Mouse (Mus musculus) midbrain, embryonic 16.5 days (tissue): ENCODE results near the gene Pou4f2. TPM values are rescaled to one million over a fixed set of nuclear protein-coding genes. Genes with fewer than 3 reads are reported as not detected.

Source experiments
- ATAC-seq: fragments of 200-750 bp; cut with Nextera tagmentation; 2 replicates; pipeline ENCODE4 v1.8.0; 2017; ENCODE audit warnings: moderate TSS enrichment
- H3K27ac ChIP-seq: fragments of 300-500 bp; sonication (generic); 2 replicates; pipeline ENCODE4 v1.5.1; 2014; ENCODE audit warnings: mild to moderate bottlenecking, low read length, mixed read lengths
- H3K27me3 ChIP-seq: fragments of 300-500 bp; sonication (generic); 2 replicates; pipeline ENCODE4 v1.6.1; 2014; ENCODE audit warnings: low read depth, low read length, mixed read lengths; ENCODE audit not compliant: control insufficient read depth, insufficient read depth
- H3K36me3 ChIP-seq: fragments of 300-500 bp; sonication (generic); 2 replicates; pipeline ENCODE4 v1.6.1; 2014; ENCODE audit warnings: mild to moderate bottlenecking, low read length, moderate library complexity, mixed read lengths; ENCODE audit not compliant: control insufficient read depth, insufficient read depth
- H3K4me1 ChIP-seq: fragments of 300-500 bp; sonication (generic); 2 replicates; pipeline ENCODE4 v1.6.1; 2014; ENCODE audit warnings: mild to moderate bottlenecking, low read length, mixed read lengths; ENCODE audit not compliant: control insufficient read depth, insufficient read depth
- H3K4me2 ChIP-seq: fragments of 300-500 bp; sonication (generic); 2 replicates; pipeline ENCODE4 v1.6.1; 2014; ENCODE audit warnings: mild to moderate bottlenecking, low read length, mixed read lengths
- H3K4me3 ChIP-seq: fragments of 300-500 bp; sonication (generic); 2 replicates; pipeline ENCODE4 v1.5.1; 2014; ENCODE audit warnings: low read depth, mild to moderate bottlenecking, low read length, moderate library complexity, mixed read lengths
- H3K9ac ChIP-seq: fragments of 300-500 bp; sonication (generic); 2 replicates; pipeline ENCODE4 v1.6.1; 2014; ENCODE audit warnings: low read depth, low read length, mixed read lengths
- H3K9me3 ChIP-seq: fragments of 300-500 bp; sonication (generic); replicated peaks from 2 replicates; pipeline ENCODE4 v1.6.1; 2014; ENCODE audit warnings: mild to moderate bottlenecking, low read length, mixed read lengths; ENCODE audit not compliant: control insufficient read depth, poor library complexity, severe bottlenecking
- WGBS: fragments of 180-500 bp; shearing (Covaris S2); extraction: QIAGEN DNeasy Blood & Tissue Kit; methylation state at CpG from one replicate; pipeline ENCODE4 v1.1.7; 2014; 5-methylcytosine and 5-hydroxymethylcytosine counted together
- polyA plus RNA-seq: library from polyadenylated mRNA; unstranded; fragments of >200 nt; fragmentation: Nextera tagmentation; extraction: Ambion mirVana; gene quantifications from 2 replicates; pipeline ENCODE4 v1.2.1, GENCODE M21; 2015

Pou4f2 gene
- polyA plus RNA-seq, 1 experiment from 2014 or later = 24.7 TPM

DNA sequence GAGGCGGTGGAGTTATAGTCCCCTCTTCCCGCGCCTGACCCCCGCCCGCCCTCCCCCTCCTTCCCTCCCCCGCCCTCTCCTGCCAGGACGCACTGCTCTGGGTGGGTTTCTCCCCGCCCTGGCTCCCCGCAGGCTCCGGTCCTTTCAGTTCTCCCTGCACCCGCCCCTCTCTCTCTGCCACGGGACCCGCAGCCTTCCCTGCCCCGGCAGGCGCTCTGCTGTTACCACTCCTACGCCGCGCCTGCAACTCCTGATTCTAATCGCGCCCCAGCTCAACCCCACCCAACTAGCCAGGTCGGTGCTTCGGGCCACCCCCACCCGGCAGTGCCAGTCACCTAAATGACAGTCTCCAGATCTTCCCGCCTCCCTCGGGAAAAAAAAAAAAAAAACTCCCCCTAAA, 216 bp upstream of the Pou4f2 start:
- peak overlapping the region; percentile 52 for H3K4me3 ChIP-seq
- peaks cover 19% of the 10 kb centered on the region for H3K4me1 ChIP-seq
- H3K9ac ChIP-seq = peak overlapping the region; percentile 71
- H3K4me2 ChIP-seq = peak overlapping the region; percentile 92
- ATAC-seq = peak; percentile 31
- 0% methylated on average over 17 of the region's 25 CpGs for WGBS
- no peaks in the 10 kb centered on the region for H3K36me3 ChIP-seq
- peak overlapping the region; percentile 81 for H3K27ac ChIP-seq
- H3K9me3 ChIP-seq = no peaks in the 10 kb centered on the region
- peaks cover 34% of the 10 kb centered on the region for H3K27me3 ChIP-seq

DNA sequence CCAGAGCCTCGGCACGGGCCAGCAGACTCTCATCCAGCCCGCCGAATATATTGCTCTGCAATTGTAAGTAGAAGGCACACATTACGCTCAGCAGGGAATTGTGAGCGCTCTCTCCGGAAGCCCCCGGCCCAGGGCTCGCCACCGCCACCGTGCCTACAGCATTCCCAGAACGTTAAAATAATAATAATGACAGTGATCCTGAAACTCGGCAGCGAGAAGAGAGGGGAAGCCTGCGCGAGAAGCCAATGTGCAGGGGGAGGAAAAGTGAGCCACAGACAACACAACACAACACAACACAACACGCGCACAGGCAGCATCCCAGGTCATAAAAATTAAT, 853 bp downstream of the Pou4f2 start:
- ATAC-seq = 0 out of 2 replicates have a peak, but pooled peaks have one; percentile 6
- Histone ChIP-seq H3K9me3 (no peaks in the 10 kb centered on the region), H3K27me3 (peaks cover 30% of the 10 kb centered on the region), H3K4me2 (peak overlapping the region; percentile 92), H3K27ac (peak overlapping the region; percentile 81), H3K4me1 (peaks cover 19% of the 10 kb centered on the region), H3K36me3 (no peaks in the 10 kb centered on the region), H3K9ac (peak overlapping the region; percentile 71), H3K4me3 (peak overlapping the region; percentile 52)
- WGBS = under 1% methylated on average over 18 of the region's 18 CpGs

DNA sequence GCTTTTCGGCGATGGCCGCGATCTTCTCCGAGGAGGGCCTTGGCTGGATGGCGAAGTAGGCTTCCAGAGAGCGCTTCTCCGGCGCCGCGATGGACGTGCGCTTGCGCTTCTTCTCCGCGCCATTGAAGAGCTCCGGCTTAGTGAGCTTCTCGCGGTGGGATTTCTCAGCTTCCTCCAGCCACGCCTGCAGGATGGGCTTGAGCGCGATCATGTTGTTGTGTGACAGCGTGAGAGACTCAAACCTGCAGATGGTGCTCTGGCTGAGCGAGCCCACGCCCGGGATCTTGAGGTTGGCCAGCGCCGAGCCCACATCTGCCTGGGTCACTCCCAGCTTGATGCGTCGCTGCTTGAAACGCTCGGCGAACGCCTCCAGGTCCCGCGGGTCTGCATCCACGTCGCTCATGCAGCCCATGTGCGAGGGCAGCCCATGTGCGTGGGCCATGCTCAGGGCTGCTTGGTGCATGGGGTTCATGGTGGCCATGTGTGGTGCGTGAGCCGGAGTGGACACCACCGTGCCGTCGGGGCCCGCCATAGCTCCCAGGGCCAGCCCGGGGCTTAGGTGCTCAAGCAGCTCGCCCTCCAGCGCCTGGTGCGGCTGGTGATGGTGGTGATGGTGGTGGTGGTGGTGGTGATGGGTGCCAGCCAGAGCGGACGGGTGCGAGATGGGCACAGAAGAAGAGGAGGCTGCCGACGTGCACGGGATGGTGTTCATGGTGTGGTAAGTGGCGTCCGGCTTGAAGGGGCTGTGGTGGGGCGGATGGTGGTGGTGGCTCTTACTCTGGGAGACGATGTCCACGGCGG, 1.4 kb downstream of the Pou4f2 start:
- Histone ChIP-seq H3K4me3 (peak overlapping the region; percentile 52), H3K27ac (peak overlapping the region; percentile 81), H3K27me3 (peaks cover 24% of the 10 kb centered on the region), H3K9ac (peak overlapping the region; percentile 52), H3K36me3 (no peaks in the 10 kb centered on the region), H3K4me2 (peak overlapping the region; percentile 92), H3K4me1 (peaks cover 19% of the 10 kb centered on the region), H3K9me3 (no peaks in the 10 kb centered on the region)
- under 1% methylated on average over 60 of the region's 62 CpGs for WGBS
- ATAC-seq = peak; percentile 26; the same call in 1 of the 2 replicates

DNA sequence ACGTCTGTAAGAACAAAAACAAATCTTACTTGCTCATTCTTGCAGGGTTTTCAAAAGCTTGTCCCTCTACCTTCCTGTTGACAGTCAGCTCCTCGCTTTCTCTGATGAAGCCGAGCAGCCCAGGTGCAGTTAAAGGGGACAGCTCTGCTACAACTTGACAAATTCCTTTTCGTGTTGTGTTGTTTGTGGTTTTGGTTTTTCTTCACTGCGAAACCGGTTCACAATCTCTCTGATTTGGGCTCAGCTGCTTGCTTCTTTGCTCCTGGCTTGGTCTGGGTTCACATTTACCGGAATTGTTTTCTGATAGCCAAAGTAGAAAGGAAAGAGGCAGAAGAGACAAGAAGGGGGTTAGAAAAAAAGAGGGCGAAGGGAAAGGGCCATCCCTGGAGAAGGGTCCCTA, 2.1 kb downstream of the Pou4f2 start:
- ATAC-seq = no peak
- H3K27ac ChIP-seq = peak overlapping the region; percentile 81
- peaks cover 19% of the 10 kb centered on the region for H3K4me1 ChIP-seq
- no peaks in the 10 kb centered on the region for H3K36me3 ChIP-seq
- peaks cover 25% of the 10 kb centered on the region for H3K27me3 ChIP-seq
- no peaks in the 10 kb centered on the region for H3K9me3 ChIP-seq
- peak overlapping the region; percentile 92 for H3K4me2 ChIP-seq
- H3K4me3 ChIP-seq = peak overlapping the region; percentile 52
- peak overlapping the region; percentile 52 for H3K9ac ChIP-seq
- WGBS = 3% methylated on average over 8 of the region's 8 CpGs

DNA sequence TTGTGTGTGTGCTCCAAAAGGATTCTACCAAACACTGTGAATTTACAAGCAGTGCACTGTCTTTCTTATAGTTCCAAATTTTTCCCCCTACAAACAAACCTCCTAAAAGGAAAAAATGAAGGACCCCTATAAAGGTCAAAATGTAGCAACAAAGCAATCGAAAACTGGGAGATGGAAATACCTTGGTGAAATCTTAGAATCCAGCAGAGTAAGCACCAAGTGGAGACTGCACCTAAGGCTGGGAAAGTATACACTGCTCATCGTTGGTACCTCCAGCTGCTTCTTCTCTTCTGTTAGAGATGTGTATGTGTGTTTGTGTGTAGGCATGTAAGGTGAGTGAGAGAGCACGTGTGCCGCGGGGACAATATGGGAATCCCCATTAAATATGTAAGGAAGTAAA, 3.1 kb downstream of the Pou4f2 start:
- 9% methylated on average over 5 of the region's 5 CpGs for WGBS
- H3K36me3 ChIP-seq = no peaks in the 10 kb centered on the region
- H3K9me3 ChIP-seq = no peaks in the 10 kb centered on the region
- peaks cover 19% of the 10 kb centered on the region for H3K4me1 ChIP-seq
- ATAC-seq = no peak
- H3K4me3 ChIP-seq = peak overlapping the region; percentile 24
- peaks cover 26% of the 10 kb centered on the region for H3K27me3 ChIP-seq
- H3K9ac ChIP-seq = peak overlapping the region; percentile 15; the same call in 1 of the 2 replicates
- H3K4me2 ChIP-seq = peak overlapping the region; percentile 12
- peak overlapping the region; percentile 5; the same call in 1 of the 2 replicates for H3K27ac ChIP-seq

DNA sequence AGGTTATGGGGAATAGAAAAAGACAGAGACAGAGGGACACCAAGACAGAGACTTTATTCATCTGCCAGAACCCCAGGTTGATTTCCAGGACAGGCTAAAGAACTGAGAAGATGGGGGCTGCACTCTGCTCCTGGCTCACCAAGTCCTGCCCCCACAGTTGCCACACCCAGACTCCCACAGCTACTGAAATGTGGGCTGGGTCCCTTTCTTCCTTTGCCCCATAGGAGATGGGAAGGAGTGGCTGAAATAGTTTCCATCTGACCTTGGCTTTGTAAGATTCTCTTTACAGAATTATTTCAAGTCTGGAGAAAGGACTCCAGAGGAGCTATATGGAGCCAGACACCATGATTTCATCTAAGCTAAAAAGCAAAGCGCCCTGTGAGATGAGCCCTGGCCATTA, 4.0 kb downstream of the Pou4f2 start:
- Histone ChIP-seq H3K9ac (no peak overlapping the region), H3K4me3 (peak overlapping the region; percentile 21)
- 14% methylated on average over 1 of the region's 1 CpGs for WGBS

DNA sequence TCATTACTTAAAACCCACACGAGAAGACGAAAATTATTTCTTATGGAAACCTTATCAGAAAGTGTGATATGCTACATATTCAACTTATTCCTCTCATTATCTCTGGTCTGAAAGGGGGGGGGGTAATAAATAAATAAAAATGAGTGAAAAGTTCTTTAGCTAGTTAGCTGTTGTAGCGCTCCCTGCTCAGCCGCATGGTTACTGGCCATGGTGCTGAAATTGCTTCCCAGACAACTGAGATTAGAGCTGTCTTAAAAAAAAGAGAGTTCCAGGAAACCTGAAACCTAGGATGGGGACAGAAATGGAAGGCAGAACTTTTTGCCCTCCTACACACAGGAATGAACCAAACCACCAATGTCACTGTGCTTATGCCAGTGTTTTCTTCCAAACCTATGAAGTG, 5.1 kb downstream of the Pou4f2 start:
- Histone ChIP-seq H3K36me3 (no peaks in the 10 kb centered on the region), H3K4me3 (peak overlapping the region; percentile 20), H3K4me1 (peaks cover 22% of the 10 kb centered on the region), H3K9ac (no peak overlapping the region), H3K27ac (no peak overlapping the region), H3K27me3 (peaks cover 26% of the 10 kb centered on the region), H3K4me2 (no peak overlapping the region), H3K9me3 (no peaks in the 10 kb centered on the region)
- WGBS = 5% methylated on average over 4 of the region's 4 CpGs
- no peak for ATAC-seq

More for the DNA sequence above, 4.0 kb downstream of the Pou4f2 start:
- Histone ChIP-seq H3K27ac (peak overlapping the region; percentile 0; the same call in 1 of the 2 replicates), H3K36me3 (no peaks in the 10 kb centered on the region), H3K9me3 (no peaks in the 10 kb centered on the region), H3K4me2 (peak overlapping the region; percentile 12), H3K27me3 (peaks cover 25% of the 10 kb centered on the region), H3K4me1 (peaks cover 21% of the 10 kb centered on the region)
- ATAC-seq = no peak

DNA sequence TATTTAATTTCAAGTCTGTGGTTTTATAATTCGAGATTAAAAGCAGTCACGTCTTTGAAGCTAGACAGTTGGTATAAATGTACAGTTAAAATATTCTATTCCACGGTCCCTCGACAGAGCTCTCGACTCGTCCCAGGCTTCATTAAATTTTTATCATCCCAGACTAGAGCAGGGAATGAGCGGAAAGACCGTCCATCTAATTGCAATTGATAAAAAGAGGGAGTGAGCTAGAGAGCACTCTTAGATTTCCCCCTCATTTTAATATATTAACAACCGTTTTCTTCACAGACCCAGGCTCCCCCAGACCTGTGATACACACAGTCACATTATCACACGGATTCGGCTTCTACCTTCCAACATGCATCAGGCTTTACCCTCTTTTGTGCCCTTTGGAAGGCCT, 8.3 kb downstream of the Pou4f2 start:
- ATAC-seq = peak; percentile 66

DNA sequence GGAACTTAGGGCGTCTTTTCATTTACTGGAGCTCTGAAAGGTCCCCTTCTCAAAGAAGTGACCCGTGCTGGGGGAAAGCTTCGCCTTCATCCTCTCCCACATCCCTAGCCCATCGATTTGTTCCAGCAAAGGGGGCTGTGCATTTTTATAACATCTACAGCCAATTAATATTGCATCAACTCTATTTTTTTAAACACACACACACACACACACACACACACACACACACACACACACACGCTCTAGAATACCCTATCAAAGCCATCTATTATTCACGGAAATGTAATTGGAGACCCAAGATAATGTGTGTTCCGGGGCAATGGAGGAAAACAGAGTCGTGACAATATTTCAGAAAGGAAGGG, 8.7 kb downstream of the Pou4f2 start:
- WGBS = 0% methylated on average over 8 of the region's 8 CpGs
- Histone ChIP-seq H3K27ac (peak overlapping the region; percentile 79), H3K9me3 (no peaks in the 10 kb centered on the region), H3K4me1 (peaks cover 14% of the 10 kb centered on the region), H3K4me3 (peak overlapping the region; percentile 29), H3K9ac (peak overlapping the region; percentile 43), H3K27me3 (peaks cover 48% of the 10 kb centered on the region), H3K36me3 (no peaks in the 10 kb centered on the region), H3K4me2 (peak overlapping the region; percentile 56)
- ATAC-seq = peak; percentile 27; the same call in 1 of the 2 replicates

More for the DNA sequence above, 8.3 kb downstream of the Pou4f2 start:
- WGBS = 2% methylated on average over 11 of the region's 11 CpGs
- Histone ChIP-seq H3K4me3 (no peak overlapping the region), H3K4me1 (peaks cover 14% of the 10 kb centered on the region), H3K36me3 (no peaks in the 10 kb centered on the region), H3K27me3 (peaks cover 44% of the 10 kb centered on the region), H3K4me2 (peak overlapping the region; percentile 39), H3K27ac (peak overlapping the region; percentile 68), H3K9me3 (no peaks in the 10 kb centered on the region), H3K9ac (no peak overlapping the region)
